ENCODE assay signal across 8 mouse cellular contexts in genomic region chr7:102417398-102417797, GRCm38 (mm10). TPM values are rescaled to one million over a fixed set of nuclear protein-coding genes. Genes with fewer than 3 reads are reported as not detected.
DNase-seq lines count a peak whose midpoint lies in the region; ATAC-seq and TF ChIP-seq lines count a peak whose summit lies in the region.

No protein-coding gene starts in this region.

- no peak overlapping the region for H3K4me2 ChIP-seq in forebrain, embryonic 16.5 days (ENCODE audit: low read length)
- no peak overlapping the region for H3K4me2 ChIP-seq in intestine, embryonic 14.5 days (ENCODE audit: low read length)
- no peak overlapping the region for H3K4me2 ChIP-seq in midbrain, embryonic 12.5 days (replicated peaks)

- H3K27ac ChIP-seq in ES-E14 (ENCODE audit: insufficient read depth, low read depth, low read length, poor library complexity, severe bottlenecking), result no peak overlapping the region
- H3K27ac ChIP-seq in forebrain, embryonic 16.5 days (ENCODE audit: low read length), result no peak overlapping the region
- H3K27ac ChIP-seq in intestine, embryonic 14.5 days (ENCODE audit: low read depth), result no peak overlapping the region
- H3K27ac ChIP-seq in midbrain, embryonic 12.5 days (replicated peaks), result no peak overlapping the region

- DNase-seq in 3134 (ENCODE audit: extremely low read depth, insufficient read length, low spot score) (peak; percentile 19), ES-E14 (ENCODE audit: low read depth, low spot score) (peak; percentile 68)
- DNase-seq in cerebellum, adult 18-20 months, result peak; percentile 53 to 65
- peak; percentile 63 for DNase-seq in intestine, embryonic 14.5 days (ENCODE audit: low spot score)
- peak; percentile 19 to 33 for DNase-seq in left cerebral cortex, postnatal 36 days (ENCODE audit: low spot score in 2 of 2)
- peak; percentile 34 to 58 for DNase-seq in spleen, postnatal 36 days (ENCODE audit: low spot score in 2 of 2)

- H3K9me3 ChIP-seq in ES-E14 (ENCODE audit: control insufficient read depth, insufficient read depth, low read depth, low read length), result no peaks in the 10 kb centered on the region
- H3K9me3 ChIP-seq in forebrain, embryonic 16.5 days (ENCODE audit: control insufficient read depth, low read length), result no peaks in the 10 kb centered on the region
- H3K9me3 ChIP-seq in intestine, embryonic 14.5 days (ENCODE audit: control insufficient read depth, low read length), result no peaks in the 10 kb centered on the region
- H3K9me3 ChIP-seq in midbrain, embryonic 12.5 days, result no peaks in the 10 kb centered on the region

- 2% methylated on average over 4 of the region's 4 CpGs for WGBS in forebrain, embryonic 16.5 days
- WGBS in intestine, embryonic 14.5 days, result 3% methylated on average over 4 of the region's 4 CpGs
- 9% methylated on average over 4 of the region's 4 CpGs for WGBS in midbrain, embryonic 12.5 days

- no peak overlapping the region for H3K4me3 ChIP-seq in ES-E14 (ENCODE audit: insufficient read depth in 1 of 2, low read depth in 1 of 2, low read length in 2 of 2, poor library complexity in 1 of 2, severe bottlenecking in 1 of 2)
- H3K4me3 ChIP-seq in forebrain, embryonic 16.5 days (replicated peaks; ENCODE audit: low read length), result no peak overlapping the region
- no peak overlapping the region for H3K4me3 ChIP-seq in intestine, embryonic 14.5 days (ENCODE audit: low read depth, low read length)
- no peak overlapping the region for H3K4me3 ChIP-seq in midbrain, embryonic 12.5 days

- H3K27me3 ChIP-seq in forebrain, embryonic 16.5 days (replicated peaks; ENCODE audit: control insufficient read depth, insufficient read depth, low read length), result no peaks in the 10 kb centered on the region
- H3K27me3 ChIP-seq in intestine, embryonic 14.5 days (replicated peaks; ENCODE audit: control insufficient read depth, insufficient read depth, low read length), result no peaks in the 10 kb centered on the region
- H3K27me3 ChIP-seq in midbrain, embryonic 12.5 days, result no peaks in the 10 kb centered on the region

- H3K4me1 ChIP-seq in ES-E14 (ENCODE audit: control insufficient read depth in 2 of 2, insufficient read depth in 2 of 2, low read length in 2 of 2, poor library complexity in 1 of 2), result peaks cover 3 to 5% of the 10 kb centered on the region in 2 experiments; a peak in 2 of 4 replicates
- H3K4me1 ChIP-seq in forebrain, embryonic 16.5 days (replicated peaks; ENCODE audit: control insufficient read depth, insufficient read depth, low read length), result no peaks in the 10 kb centered on the region
- H3K4me1 ChIP-seq in intestine, embryonic 14.5 days (replicated peaks; ENCODE audit: control insufficient read depth, insufficient read depth, low read length), result no peaks in the 10 kb centered on the region
- H3K4me1 ChIP-seq in midbrain, embryonic 12.5 days, result no peaks in the 10 kb centered on the region

- no peak overlapping the region for H3K9ac ChIP-seq in ES-E14 (ENCODE audit: insufficient read depth, low read depth, low read length, poor library complexity, severe bottlenecking)
- no peak overlapping the region for H3K9ac ChIP-seq in forebrain, embryonic 16.5 days (replicated peaks; ENCODE audit: low read depth, low read length)
- no peak overlapping the region for H3K9ac ChIP-seq in intestine, embryonic 14.5 days (ENCODE audit: low read length)
- no peak overlapping the region for H3K9ac ChIP-seq in midbrain, embryonic 12.5 days (replicated peaks)

- in situ Hi-C loops in ES-E14 (cut with MboI; ENCODE audit: low sequenced_read_pairs in 2 of 2, unreplicated experiment in 2 of 2), result no loop called here

- peak; percentile 84 for ATAC-seq in forebrain, embryonic 16.5 days
- ATAC-seq in intestine, embryonic 14.5 days (replicated peaks; ENCODE audit: low FRiP score, low TSS enrichment, low read depth), result peak; percentile 71; the same call in 1 of the 2 replicates
- ATAC-seq in midbrain, embryonic 12.5 days (ENCODE audit: low FRiP score, low read depth), result peak; percentile 73

- intact Hi-C loops in left cerebral cortex, postnatal 36 days (cut with DNase I), result loop anchor here (2.0 kb wide), 2 partner anchors 151 to 159 kb away; partner anchors contain the start of gene Stim1

- no peaks in the 10 kb centered on the region for H3K36me3 ChIP-seq in ES-E14 (ENCODE audit: control insufficient read depth, insufficient read depth, low read length, poor library complexity, severe bottlenecking)
- H3K36me3 ChIP-seq in forebrain, embryonic 16.5 days (ENCODE audit: control insufficient read depth, insufficient read depth), result no peaks in the 10 kb centered on the region
- no peaks in the 10 kb centered on the region for H3K36me3 ChIP-seq in intestine, embryonic 14.5 days (ENCODE audit: control insufficient read depth, insufficient read depth, low read length)
- H3K36me3 ChIP-seq in midbrain, embryonic 12.5 days, result no peaks in the 10 kb centered on the region

TF ChIP-seq in ES-E14, 5 proteins besides CTCF, POLR2A, EP300 and RAD21:
- TF ChIP-seq ZNF384 (IDR thresholded peaks at IDR 0.05; ENCODE audit: low read depth, low read length) (no peak; the same call in 1 of the 2 replicates), MAFK (IDR thresholded peaks at IDR 0.05; ENCODE audit: insufficient read depth, low read depth, low read length) (no peak), ZC3H11A (IDR thresholded peaks at IDR 0.05; ENCODE audit: borderline replicate concordance, low read depth, low read length) (peak; percentile 96), CHD2 (IDR thresholded peaks at IDR 0.05; ENCODE audit: low read depth, low read length) (no peak), HCFC1 (IDR thresholded peaks at IDR 0.05; ENCODE audit: borderline replicate concordance, insufficient read depth, low read length) (no peak)

RNA-seq across cellular contexts. Expression of gene Rrm1, which starts 24.1 kb away (rescaled TPM):
- total RNA-seq in ES-E14 (2012; rRNA removed), result 92.8 and 109 TPM in 2 replicates
- polyA plus RNA-seq in forebrain, embryonic 16.5 days (2015; fragmentation: Nextera tagmentation; extraction: Ambion mirVana), result 79.3 and 96.2 TPM in 2 replicates
- polyA plus RNA-seq in intestine, embryonic 14.5 days (2014; fragmentation: Nextera tagmentation; extraction: Ambion mirVana), result 158 and 169 TPM in 2 replicates
- total RNA-seq in left cerebral cortex, postnatal 36 days (2021), result 10 to 100 TPM; 10.8 to 13.0 TPM
- polyA plus RNA-seq in midbrain, embryonic 12.5 days (2016; fragmentation: Nextera tagmentation; extraction: Ambion mirVana), result 166 and 169 TPM in 2 replicates
